Mouse (Mus musculus) left cerebral cortex, adult 8-10 months (tissue): Measurements from ENCODE around the gene Efna4. TPM values are rescaled to one million over a fixed set of nuclear protein-coding genes. Genes with fewer than 3 reads are reported as not detected.

ENCODE experiments used
- DNase-seq, 2 experiments: peaks; one replicate each; pipeline ENCODE4 v3.0.0; 2022; ENCODE audit warnings: low spot score in 2 of 2
- total RNA-seq, 4 experiments: library from RNA; stranded (reverse); gene quantifications; 2 replicates each; pipeline ENCODE4 v1.2.4; 2022

The Efna4 gene
- total RNA-seq, 4 experiments from 2014 or later = 0.22 to 0.46 (median 0.30) TPM; not detected in 1

GRCm38 (mm10) chr3:89331561-89331960 lies 6.3 kb downstream of the Efna4 start:
- DNase-seq = no peak

- DNase-seq = no peak
Measured at GRCm38 (mm10) chr3:89330948-89331347, 6.9 kb downstream of the Efna4 start.

- DNase-seq = no peak
Measured at GRCm38 (mm10) chr3:89330346-89330745, 7.5 kb downstream of the Efna4 start.

DNA sequence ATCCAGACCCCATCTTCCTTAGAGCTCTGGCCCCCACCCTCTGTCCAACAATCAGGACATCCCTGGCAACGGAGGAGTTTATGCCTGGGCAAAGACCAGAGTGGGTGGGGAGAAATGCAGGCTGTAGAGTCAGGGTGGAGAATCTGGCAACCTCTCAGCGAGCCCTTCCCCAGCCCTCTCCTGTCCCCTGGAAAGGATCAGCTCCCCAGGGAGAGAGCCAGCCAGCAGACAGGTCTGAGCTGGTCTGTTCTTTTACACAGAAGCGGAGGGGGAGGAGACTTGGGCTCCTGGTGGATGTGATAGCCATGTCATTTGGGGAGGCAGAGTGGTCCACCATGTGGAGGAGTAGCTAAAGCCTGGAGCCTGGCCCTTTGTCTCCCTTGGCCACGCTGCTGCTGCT lies 9.2 kb downstream of the Efna4 start:
- no peak for DNase-seq

DNA sequence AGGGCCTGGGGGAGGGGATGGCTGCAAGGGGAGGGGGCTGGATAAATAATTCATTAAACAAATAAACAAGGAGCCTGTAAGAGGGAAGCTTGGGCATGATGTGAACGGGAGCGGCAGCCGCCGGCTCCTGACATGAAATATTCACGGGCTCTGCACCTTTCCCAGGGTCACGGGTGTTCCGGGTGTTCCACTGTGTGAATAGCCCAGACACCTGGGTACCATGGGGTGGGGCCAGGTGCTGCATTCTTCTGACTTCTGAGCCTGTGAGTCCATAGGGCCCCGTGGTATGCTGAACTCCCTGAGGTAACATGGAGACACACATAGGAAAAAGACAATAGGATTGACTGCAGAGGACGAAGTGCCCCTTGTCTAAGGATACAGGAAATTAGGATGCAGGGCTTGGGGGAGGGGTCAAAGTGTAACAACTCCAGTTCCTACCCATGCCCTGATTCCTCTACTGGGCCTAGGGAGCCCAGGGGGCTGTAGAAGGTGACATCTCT lies 10.4 kb downstream of the Efna4 start:
- no peak for DNase-seq

DNA sequence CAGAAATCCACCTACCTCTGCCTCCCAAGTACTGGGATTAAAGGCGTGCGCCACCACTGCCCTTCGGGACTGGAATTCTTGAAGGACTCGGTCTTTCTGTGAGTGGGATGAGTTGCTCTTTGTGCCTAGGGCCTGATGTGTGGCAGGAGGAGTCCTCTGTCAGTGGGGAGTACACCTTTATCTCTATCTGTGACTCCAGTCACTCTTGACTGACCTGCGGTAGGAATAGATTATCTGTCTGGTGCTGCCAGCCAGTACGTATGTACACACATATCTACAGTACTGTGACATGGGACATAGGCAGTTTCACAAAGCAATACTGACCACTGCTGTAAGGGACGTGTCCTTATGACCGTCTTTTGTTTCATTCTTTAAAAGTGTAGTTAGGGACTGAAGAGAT lies 11.9 kb downstream of the Efna4 start:
- no peak for DNase-seq

DNA sequence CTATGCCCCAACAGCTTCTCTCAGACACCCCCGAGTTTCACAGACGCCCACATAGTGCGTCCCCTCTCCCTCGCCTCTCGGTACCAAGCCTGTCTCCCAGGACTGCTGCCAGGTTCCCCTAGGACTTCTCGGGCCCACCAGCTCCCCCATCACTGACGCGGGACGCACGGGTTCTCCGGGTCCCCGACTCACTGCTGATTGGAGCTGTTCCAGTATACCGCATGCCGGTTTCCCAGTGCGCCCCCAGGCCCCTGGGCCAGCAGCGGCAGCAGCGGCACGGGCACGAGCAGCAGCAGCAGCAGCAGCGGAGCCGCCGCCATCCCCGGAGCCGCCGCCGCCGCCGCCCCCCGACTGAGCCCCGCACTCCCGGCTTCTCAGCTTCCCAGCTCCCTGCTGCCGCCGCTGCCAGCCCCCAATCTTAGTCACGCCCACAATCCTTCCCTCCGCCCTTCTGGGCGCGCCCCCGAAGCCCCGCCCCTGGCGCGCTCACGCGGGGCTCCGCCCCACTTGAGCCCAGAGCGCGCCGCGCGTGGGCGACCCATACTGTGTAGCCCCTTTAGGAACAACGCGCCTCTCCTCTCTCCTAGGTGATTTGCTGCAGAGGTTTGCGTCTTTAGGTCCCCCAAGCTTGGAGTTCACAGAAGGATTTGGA lies 15.2 kb downstream of the Efna4 start, which contains the start of gene Efna3:
TSS of gene Efna3 (minus strand) at position 452 of the 652 bp plus-strand sequence.
- peak; percentile 70 to 90 for DNase-seq

- no peak for DNase-seq
Measured at GRCm38 (mm10) chr3:89322131-89322500, 15.7 kb downstream of the Efna4 start.

- DNase-seq = peak in 1 of 2 experiments; percentile 63
Measured at GRCm38 (mm10) chr3:89321183-89322130, 16.4 kb downstream of the Efna4 start.

- no peak for DNase-seq
Measured at GRCm38 (mm10) chr3:89320581-89321182, 17.1 kb downstream of the Efna4 start.

DNA sequence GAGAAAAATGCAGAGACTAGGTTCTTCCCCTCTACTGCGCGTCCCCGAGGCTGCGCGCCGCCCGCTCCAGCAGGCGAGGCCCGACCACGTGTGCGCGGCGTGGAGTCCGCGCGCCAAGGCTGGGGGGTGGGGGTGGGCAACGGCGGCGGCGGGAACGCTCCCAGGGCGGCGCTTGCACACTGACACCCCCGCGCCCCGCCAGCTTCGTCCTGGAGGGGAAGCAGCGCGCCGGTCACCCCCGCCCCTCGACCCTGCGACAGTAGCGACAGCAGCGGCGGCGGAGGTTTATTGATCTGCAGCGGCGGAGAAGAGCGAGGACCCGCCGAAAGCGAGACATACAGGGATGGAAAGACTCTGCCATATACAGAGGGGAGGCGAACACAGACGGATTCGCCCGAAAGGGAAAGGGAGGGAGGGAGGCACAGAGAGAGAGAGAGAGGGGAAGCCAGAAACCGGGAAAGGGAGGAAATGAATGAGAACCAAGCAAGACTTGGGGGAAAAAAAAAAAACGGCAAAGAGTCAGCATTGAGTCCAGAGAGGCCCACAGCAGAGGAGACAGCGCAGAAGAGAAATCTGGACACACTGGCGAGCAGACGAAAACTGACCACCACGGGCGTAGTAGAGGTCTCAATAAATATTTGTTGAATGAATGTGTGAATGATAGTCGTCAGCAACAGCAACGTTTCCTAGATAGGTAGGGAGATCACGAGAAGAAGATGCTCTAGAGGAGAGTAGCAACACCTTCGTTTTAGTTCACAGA lies 18.1 kb downstream of the Efna4 start:
- peak in 1 of 2 experiments; percentile 45 for DNase-seq

DNA sequence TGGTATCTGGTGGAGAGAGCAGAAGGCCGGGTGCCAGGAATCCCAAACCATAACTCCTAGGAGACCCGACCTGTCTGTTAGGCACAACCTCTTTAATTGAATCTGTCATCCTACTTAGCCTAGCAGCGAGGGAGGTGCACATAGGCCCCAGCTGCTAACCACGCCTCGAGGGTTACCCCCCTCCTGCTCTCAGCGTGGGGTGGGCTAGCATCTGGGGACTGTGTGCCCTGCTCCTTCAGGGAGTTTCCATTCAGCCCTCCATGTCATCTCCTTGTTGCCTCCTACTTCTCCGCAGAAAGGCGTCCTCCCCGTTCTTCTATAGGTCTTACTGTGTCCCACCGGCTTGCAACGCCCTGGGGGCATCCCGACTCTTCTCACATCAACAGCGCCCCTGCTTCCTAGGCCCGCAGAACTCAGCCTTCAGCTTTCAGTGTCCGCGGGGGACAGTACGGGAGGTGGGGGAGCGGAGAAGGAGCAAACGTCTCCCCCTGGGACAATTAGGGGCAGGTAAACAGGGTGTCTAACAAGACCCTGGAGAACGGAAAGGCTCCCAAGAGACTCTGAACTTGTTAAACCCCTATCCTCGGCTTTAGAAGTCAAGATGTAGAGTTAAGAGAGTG lies 18.7 kb downstream of the Efna4 start:
- DNase-seq = peak in 1 of 2 experiments; percentile 27

DNA sequence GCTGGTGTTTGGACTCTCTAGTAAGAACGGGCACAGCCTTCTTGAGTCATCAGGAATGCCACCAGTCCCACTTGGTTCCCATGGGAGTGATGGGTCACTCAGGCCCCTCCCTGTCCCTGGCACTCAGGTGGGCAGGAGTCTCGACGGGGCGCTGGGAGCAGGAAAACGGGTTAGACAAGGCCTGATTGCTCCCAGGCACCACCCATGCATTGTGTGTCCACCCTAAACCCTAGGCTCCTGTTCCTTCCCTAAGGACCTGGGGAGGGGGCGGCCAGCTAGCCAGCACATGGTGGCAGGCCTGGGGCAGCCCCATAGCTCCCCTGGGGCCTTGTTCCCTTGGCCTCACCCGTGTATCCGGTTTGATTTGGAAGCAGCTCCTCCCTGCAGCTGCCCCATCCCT lies 19.5 kb downstream of the Efna4 start:
- DNase-seq = no peak

DNA sequence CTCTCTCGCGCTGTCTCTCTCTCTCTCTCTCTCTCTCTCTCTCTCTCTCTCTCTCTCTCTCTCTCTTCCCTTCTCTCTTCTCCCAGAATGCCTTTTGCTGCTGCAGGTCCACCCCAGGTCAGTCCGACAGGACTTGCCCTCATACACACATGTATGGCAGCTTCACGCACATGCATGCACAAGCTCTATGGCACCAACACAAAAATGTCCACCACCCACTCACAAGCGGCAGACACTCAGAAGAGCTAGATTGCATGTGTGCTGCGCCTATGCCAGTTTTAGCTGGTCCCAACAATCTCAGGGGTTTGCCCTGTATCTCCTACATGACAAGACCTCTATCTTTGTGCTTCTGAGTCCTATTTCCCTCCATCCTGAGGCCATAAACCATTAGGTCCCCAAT lies 20.6 kb downstream of the Efna4 start:
- DNase-seq = peak in 1 of 2 experiments; percentile 41

DNA sequence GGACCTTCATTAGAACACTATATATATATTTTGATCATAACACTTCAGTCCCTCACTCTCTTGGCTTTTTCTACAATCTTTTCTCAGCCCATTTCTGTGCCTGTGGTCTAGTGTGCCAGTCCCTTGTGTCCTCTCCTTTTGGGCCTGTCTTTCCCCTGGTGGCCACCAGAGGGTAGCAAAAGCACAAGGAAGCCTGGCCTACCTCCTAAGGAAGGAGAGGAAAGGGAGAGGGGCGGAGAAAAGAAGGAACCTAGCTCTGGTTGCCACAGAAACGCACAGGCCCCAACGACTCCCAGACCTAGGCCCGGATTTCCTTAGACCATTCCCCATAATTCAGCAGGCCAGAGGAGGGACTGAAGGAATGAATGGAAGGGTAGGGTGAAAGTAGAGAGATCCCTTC lies 21.0 kb downstream of the Efna4 start:
- peak; percentile 83 to 85 for DNase-seq

DNA sequence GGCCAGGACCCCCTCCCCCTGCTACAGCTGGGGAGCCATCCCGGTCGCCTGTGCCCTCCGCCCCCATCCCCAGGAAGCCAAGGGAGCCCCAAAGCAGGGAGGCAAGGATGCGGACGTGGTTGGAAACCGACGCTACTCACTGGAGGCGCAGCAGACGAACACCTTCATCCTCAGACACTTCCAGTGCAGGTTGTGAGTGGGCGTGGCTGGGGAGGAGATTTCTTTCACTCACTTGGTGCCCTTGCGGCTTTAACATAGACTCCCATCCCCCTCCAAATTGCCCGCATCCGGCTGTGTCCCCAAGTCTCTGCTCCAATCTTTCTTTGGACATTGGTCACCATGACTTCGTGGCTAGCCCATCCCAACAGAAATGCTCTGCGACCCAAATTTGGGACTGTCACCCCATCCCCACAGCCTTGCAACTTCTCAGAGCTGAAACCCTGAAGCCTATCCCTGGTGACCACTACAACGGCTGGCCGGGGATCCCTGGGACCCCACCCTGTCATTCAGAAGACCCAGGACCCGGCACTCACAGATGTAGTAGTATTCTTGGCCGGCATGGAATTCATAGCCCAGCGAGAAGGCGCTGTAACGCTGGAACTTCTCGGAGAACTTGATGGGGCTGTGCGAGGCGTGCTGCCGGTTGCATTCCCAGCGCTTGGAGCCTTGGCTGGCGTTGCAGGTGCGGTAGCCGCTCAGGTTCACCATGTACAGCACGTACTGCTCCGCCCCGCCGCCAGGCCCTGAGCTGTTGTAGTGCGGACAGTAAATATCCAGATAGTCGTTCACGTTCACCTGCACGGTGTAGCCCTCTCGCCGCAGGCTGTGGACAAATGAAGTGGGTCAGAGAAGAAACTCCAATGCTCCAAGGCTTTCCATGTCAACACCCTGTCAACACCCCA lies 21.6 kb downstream of the Efna4 start:
- DNase-seq = peak in 1 of 2 experiments; percentile 35

DNA sequence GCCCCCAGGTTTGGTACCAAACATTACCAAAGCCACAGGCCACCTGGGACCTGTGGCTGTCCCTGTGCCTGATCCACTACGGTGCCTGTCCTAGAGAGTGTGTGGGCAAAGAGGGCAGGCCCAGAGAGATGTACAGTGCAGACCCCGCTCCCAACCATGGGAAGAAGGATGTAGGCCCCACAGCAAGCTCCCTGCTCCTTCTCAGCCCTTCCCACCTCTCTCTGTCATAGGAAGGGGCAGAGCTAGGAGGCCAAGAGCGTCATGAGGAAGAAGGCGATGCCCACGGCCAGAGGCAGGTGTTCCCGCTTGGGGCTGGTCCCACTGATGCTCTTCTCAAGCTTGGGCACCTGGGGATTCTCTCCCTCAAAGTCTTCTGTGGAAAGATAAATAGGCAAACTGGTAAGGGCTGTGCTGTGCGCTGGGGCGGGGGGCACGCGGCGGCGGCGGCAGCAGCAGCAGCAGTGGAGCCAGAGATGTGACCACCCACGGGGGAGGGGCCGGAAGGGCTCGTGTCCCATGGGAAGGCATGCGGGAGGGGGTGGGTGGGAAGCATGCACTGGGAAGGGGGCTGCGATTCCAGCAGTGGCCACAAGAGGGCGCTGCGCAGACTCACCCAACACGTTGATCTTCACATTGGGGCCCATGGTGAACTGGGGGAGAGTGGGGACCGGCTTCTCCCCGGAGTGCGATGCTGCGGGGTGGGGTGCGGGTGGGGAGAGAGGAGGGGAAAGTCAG lies 22.5 kb downstream of the Efna4 start:
- DNase-seq = peak; percentile 64 to 82

DNA sequence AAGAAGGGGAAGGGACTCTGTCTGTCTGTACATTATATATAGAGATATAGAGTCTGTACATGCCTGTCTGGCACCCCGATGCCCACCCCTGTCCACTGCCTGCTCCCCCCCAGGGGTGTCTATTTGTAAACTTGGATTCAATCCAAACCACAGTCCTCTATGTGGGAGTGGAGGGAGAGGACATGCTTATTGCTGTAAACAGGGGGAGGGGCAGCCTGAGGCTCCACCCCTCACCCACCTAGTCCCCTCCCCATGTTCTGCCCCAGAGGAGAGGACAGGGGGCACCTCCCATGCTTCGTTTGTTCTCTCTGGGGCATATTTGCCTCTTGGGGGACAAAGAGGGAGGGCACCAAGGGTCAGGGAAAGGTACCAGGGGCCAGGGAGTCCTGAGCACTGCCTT lies 23.0 kb downstream of the Efna4 start:
- no peak for DNase-seq

- no peak for DNase-seq
Measured at GRCm38 (mm10) chr3:89314340-89314739, 23.5 kb downstream of the Efna4 start.
